Mouse (Mus musculus): ENCODE results near the gene Plk3. TPM values are rescaled to one million over a fixed set of nuclear protein-coding genes. Genes with fewer than 3 reads are reported as not detected.

The Plk3 gene
- total and polyA plus RNA-seq, 2 experiments from 2014 or later: 16.9 to 18.2 TPM

GRCm38 (mm10) chr4:117149291-117150211, 15.8 kb upstream of the Plk3 start:
- DNase-seq (no peak), ATAC-seq (no peak)
- no peaks in the 10 kb centered on the region for H3K9me3 ChIP-seq (ENCODE audit: low read length)
- no peak overlapping the region for H3K9ac ChIP-seq
- H3K27ac ChIP-seq (ENCODE audit: low read depth, low read length): no peak overlapping the region
- no peak overlapping the region for H3K4me3 ChIP-seq (ENCODE audit: low read depth, low read length)
- no peaks in the 10 kb centered on the region for H3K27me3 ChIP-seq (ENCODE audit: insufficient read depth, low read length)
- peak; percentile 2; the same call in 1 of the 2 replicates for TF ChIP-seq CTCF (IDR thresholded peaks at IDR 0.05; ENCODE audit: low read depth)
- no peaks in the 10 kb centered on the region for H3K4me1 ChIP-seq (ENCODE audit: insufficient read depth)
- no peak overlapping the region for H3K4me2 ChIP-seq (ENCODE audit: low read depth)
- 74% methylated on average over 6 of the region's 6 CpGs for WGBS
- peaks cover 49% of the 10 kb centered on the region for H3K36me3 ChIP-seq (ENCODE audit: insufficient read depth)

DNA sequence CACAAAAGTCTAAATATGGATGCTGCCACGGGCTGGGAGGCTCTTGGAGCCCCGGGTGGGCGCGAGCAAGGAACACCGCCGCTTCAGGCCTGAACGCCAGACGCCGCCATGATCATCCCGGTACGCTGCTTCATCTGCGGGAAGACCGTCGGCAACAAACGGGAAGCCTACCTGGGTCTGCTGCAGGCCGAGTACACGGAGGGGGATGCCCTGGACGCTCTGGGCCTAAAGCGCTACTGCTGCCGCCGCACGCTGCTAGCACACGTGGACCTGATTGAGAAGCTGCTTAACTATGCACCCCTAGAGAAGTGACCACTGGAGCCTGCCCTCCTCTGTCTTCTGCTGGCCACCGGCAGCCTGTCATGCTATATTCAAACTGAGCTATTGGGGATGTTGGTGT, 15.1 kb upstream of the Plk3 start:
- no peak overlapping the region for H3K4me2 ChIP-seq (ENCODE audit: low read depth)
- H3K9ac ChIP-seq: no peak overlapping the region
- H3K27ac ChIP-seq (ENCODE audit: low read depth, low read length): no peak overlapping the region
- ATAC-seq (no peak), DNase-seq (no peak)
- no peak for TF ChIP-seq CTCF (IDR thresholded peaks at IDR 0.05; ENCODE audit: low read depth)
- H3K4me3 ChIP-seq (ENCODE audit: low read depth, low read length): no peak overlapping the region
- WGBS: 71% methylated on average over 24 of the region's 24 CpGs
- no peaks in the 10 kb centered on the region for H3K4me1 ChIP-seq (ENCODE audit: insufficient read depth)
- peaks cover 42% of the 10 kb centered on the region for H3K36me3 ChIP-seq (ENCODE audit: insufficient read depth)
- no peaks in the 10 kb centered on the region for H3K9me3 ChIP-seq (ENCODE audit: low read length)
- H3K27me3 ChIP-seq (ENCODE audit: insufficient read depth, low read length): no peaks in the 10 kb centered on the region

DNA sequence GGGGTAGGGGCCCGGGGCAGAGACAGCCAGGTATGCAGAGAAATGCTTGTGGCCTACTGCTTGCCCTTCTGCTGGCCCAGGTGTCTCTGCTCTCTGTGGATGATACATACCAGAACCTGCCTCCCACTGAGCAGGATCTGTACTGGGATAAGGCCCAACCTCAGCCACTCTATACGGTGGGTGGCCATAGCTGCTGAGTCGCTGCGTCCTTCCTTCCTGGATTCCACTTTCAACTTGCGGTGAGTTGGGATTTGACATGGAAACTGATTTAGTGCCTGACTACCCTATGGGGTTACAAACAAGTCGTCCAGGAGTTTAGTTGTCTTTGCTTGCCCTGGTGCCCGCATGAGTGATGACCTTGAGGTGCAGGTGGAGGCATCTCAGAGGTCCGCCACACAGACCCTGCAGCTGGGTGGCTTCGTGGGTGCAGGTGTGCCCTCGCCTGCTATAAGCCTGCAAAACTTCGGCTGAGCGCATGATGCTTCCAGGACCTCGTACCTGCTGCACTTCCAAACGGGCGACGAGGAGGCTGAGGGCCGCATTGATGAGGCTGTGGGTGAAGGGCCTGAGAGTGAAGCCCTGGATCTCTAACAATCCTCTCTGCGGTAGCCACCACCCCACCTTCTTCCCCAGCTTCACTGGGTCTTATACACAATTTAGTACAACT, 14.4 kb upstream of the Plk3 start:
- no peak for ATAC-seq
- no peak for TF ChIP-seq CTCF (IDR thresholded peaks at IDR 0.05; ENCODE audit: low read depth)
- Histone ChIP-seq H3K9me3 (ENCODE audit: low read length) (no peaks in the 10 kb centered on the region), H3K27ac (ENCODE audit: low read depth, low read length) (no peak overlapping the region), H3K9ac (no peak overlapping the region), H3K36me3 (ENCODE audit: insufficient read depth) (peaks cover 36% of the 10 kb centered on the region), H3K4me2 (ENCODE audit: low read depth) (no peak overlapping the region), H3K27me3 (ENCODE audit: insufficient read depth, low read length) (no peaks in the 10 kb centered on the region), H3K4me3 (ENCODE audit: low read depth, low read length) (no peak overlapping the region), H3K4me1 (ENCODE audit: insufficient read depth) (no peaks in the 10 kb centered on the region)
- WGBS: 85% methylated on average over 18 of the region's 18 CpGs
- no peak for DNase-seq

DNA sequence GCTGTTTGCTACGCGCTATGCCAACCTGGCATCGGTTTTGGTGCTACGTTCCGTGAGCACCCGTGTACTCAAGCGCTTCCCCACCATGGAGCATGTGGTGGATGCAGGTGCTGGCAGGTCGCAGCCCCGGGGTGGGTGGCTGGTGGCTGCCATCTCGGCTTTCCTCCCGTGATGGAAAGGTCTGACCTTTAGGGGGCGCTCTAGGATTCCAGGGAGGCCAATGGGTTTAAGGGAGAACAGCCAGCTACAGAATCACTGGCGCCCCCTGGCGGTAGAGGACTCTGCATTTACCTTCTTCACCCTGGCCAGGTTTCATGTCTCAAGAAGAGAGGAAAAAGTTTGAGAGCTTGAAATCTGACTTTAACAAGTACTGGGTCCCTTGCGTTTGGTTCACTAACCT, 12.4 kb upstream of the Plk3 start:
- H3K27ac ChIP-seq (ENCODE audit: low read depth, low read length): no peak overlapping the region
- H3K9ac ChIP-seq: no peak overlapping the region
- H3K9me3 ChIP-seq (ENCODE audit: low read length): no peaks in the 10 kb centered on the region
- no peak overlapping the region for H3K4me2 ChIP-seq (ENCODE audit: low read depth)
- H3K36me3 ChIP-seq (ENCODE audit: insufficient read depth): peaks cover 19% of the 10 kb centered on the region
- ATAC-seq (peak; percentile 19; the same call in 1 of the 2 replicates), DNase-seq (peak; percentile 68)
- WGBS: 31% methylated on average over 15 of the region's 15 CpGs
- TF ChIP-seq CTCF (IDR thresholded peaks at IDR 0.05; ENCODE audit: low read depth): peak; percentile 81
- no peaks in the 10 kb centered on the region for H3K27me3 ChIP-seq (ENCODE audit: insufficient read depth, low read length)
- no peak overlapping the region for H3K4me3 ChIP-seq (ENCODE audit: low read depth, low read length)
- no peaks in the 10 kb centered on the region for H3K4me1 ChIP-seq (ENCODE audit: insufficient read depth)

- ATAC-seq: no peak
- WGBS: 93% methylated on average over 13 of the region's 13 CpGs
Measured at GRCm38 (mm10) chr4:117145248-117145647, 11.5 kb upstream of the Plk3 start.

DNA sequence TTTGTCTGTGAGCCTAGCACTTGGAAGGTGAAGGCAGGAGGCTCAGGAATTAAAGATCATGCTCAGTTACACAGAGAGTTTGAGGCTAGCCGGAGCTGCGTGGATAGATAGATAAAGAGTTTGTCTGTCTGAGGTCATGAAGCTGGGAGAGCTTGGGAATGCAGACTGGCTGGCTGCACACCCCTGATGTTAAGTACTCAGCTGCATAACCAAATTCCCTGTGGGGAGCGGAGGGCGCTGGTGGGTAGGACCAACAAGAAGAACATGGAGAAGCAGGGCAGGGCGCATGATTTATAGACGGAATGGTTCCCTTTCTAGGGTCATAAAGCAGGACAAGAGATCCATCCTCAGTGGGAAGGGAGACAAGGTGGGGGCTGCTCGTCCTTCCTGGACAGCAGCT, 9.3 kb upstream of the Plk3 start:
- H3K27me3 ChIP-seq (ENCODE audit: insufficient read depth, low read length): no peaks in the 10 kb centered on the region
- TF ChIP-seq CTCF (IDR thresholded peaks at IDR 0.05; ENCODE audit: low read depth): no peak
- 74% methylated on average over 7 of the region's 7 CpGs for WGBS
- H3K36me3 ChIP-seq (ENCODE audit: insufficient read depth): no peaks in the 10 kb centered on the region
- no peaks in the 10 kb centered on the region for H3K4me1 ChIP-seq (ENCODE audit: insufficient read depth)
- H3K9me3 ChIP-seq (ENCODE audit: low read length): no peaks in the 10 kb centered on the region
- no peak overlapping the region for H3K4me3 ChIP-seq (ENCODE audit: low read depth, low read length)
- ATAC-seq (no peak), DNase-seq (no peak)
- H3K9ac ChIP-seq: no peak overlapping the region
- H3K4me2 ChIP-seq (ENCODE audit: low read depth): no peak overlapping the region
- no peak overlapping the region for H3K27ac ChIP-seq (ENCODE audit: low read depth, low read length)

More at GRCm38 (mm10) chr4:117145248-117145647, 11.5 kb upstream of the Plk3 start:
- Histone ChIP-seq H3K27ac (ENCODE audit: low read depth, low read length) (no peak overlapping the region), H3K9me3 (ENCODE audit: low read length) (no peaks in the 10 kb centered on the region), H3K36me3 (ENCODE audit: insufficient read depth) (peaks cover 11% of the 10 kb centered on the region), H3K4me2 (ENCODE audit: low read depth) (no peak overlapping the region), H3K4me1 (ENCODE audit: insufficient read depth) (no peaks in the 10 kb centered on the region), H3K9ac (no peak overlapping the region), H3K27me3 (ENCODE audit: insufficient read depth, low read length) (no peaks in the 10 kb centered on the region), H3K4me3 (ENCODE audit: low read depth, low read length) (no peak overlapping the region)
- DNase-seq: no peak
- TF ChIP-seq CTCF (IDR thresholded peaks at IDR 0.05; ENCODE audit: low read depth): no peak

GRCm38 (mm10) chr4:117140613-117141012, 6.8 kb upstream of the Plk3 start:
- TF ChIP-seq CTCF (IDR thresholded peaks at IDR 0.05; ENCODE audit: low read depth): peak; percentile 44
- H3K27ac ChIP-seq (ENCODE audit: low read depth, low read length): no peak overlapping the region
- no peak overlapping the region for H3K4me3 ChIP-seq (ENCODE audit: low read depth, low read length)
- no peaks in the 10 kb centered on the region for H3K36me3 ChIP-seq (ENCODE audit: insufficient read depth)
- H3K4me1 ChIP-seq (ENCODE audit: insufficient read depth): no peaks in the 10 kb centered on the region
- DNase-seq (peak; percentile 34), ATAC-seq (no peak)
- H3K27me3 ChIP-seq (ENCODE audit: insufficient read depth, low read length): no peaks in the 10 kb centered on the region
- H3K4me2 ChIP-seq (ENCODE audit: low read depth): no peak overlapping the region
- no peak overlapping the region for H3K9ac ChIP-seq
- H3K9me3 ChIP-seq (ENCODE audit: low read length): no peaks in the 10 kb centered on the region
- 42% methylated on average over 4 of the region's 4 CpGs for WGBS

Measured in forebrain, postnatal 0 days (tissue).